22 mouse cellular contexts compared by ENCODE assay signal in genomic region chr3:21888710-21889109, GRCm38 (mm10).
A peak's percentile ranks its signal among the peaks of the same experiment; 100 is the strongest.
DNase-seq lines count a peak whose midpoint lies in the region; ATAC-seq and TF ChIP-seq lines count a peak whose summit lies in the region.
"Had no signal": no experiment of that assay in that cellular context is flagged by ENCODE, and none has a peak within 500 bp of the region (broad histone marks: within the 10 kb centered on the region; RNA-seq: fewer than 3 reads in every experiment).

No protein-coding gene starts in this region.

- no peak overlapping the region for H3K4me3 ChIP-seq in intestine, postnatal 0 days (ENCODE audit: low read depth, low read length)
- H3K4me3 ChIP-seq in intestine, embryonic 16.5 days (ENCODE audit: low read length): no peak overlapping the region
- H3K4me3 ChIP-seq in kidney, postnatal 0 days (replicated peaks; ENCODE audit: low read depth, low read length): no peak overlapping the region
- H3K4me3 ChIP-seq in kidney, adult 2 months (ENCODE audit: insufficient read depth, low read depth, low read length): no peak overlapping the region
- H3K4me3 ChIP-seq in liver, postnatal 0 days (ENCODE audit: low read depth, low read length): no peak overlapping the region
- H3K4me3 ChIP-seq in liver, embryonic 12.5 days: no peak overlapping the region
- H3K4me3 ChIP-seq in CH12.LX (replicated peaks in 1 of 3; ENCODE audit: low read depth in 2 of 3, low read length in 2 of 3, poor library complexity in 1 of 3): no peak overlapping the region

- TF ChIP-seq CTCF in intestine, postnatal 0 days (IDR thresholded peaks at IDR 0.05; ENCODE audit: low read depth): no peak
- no peak for TF ChIP-seq CTCF in kidney, postnatal 0 days (IDR thresholded peaks at IDR 0.05; ENCODE audit: low read depth)
- no peak for TF ChIP-seq CTCF in kidney, adult 2 months (conservative IDR thresholded peaks at IDR 0.05; ENCODE audit: insufficient read depth, insufficient read length, low read depth, low read length)
- no peak for TF ChIP-seq CTCF in liver, postnatal 0 days (IDR thresholded peaks at IDR 0.05; ENCODE audit: low read depth)
- TF ChIP-seq CTCF in CH12.LX (conservative IDR thresholded peaks at IDR 0.05 in 1 of 2, IDR thresholded peaks at IDR 0.05 in 1 of 2; ENCODE audit: low read depth in 2 of 2, low read length in 2 of 2): no peak

- TF ChIP-seq EP300 in liver, postnatal 0 days (IDR thresholded peaks at IDR 0.05; ENCODE audit: low read depth): no peak
- TF ChIP-seq EP300 in CH12.LX (IDR thresholded peaks at IDR 0.05; ENCODE audit: low read length): 0 out of 2 replicates have a peak, but pooled peaks have one; percentile 0

- H3K4me2 ChIP-seq in intestine, postnatal 0 days (replicated peaks; ENCODE audit: low read depth): no peak overlapping the region
- no peak overlapping the region for H3K4me2 ChIP-seq in intestine, embryonic 16.5 days (ENCODE audit: low read depth, low read length)
- H3K4me2 ChIP-seq in kidney, postnatal 0 days (ENCODE audit: low read length): no peak overlapping the region
- H3K4me2 ChIP-seq in liver, postnatal 0 days (ENCODE audit: low read depth, low read length): no peak overlapping the region
- no peak overlapping the region for H3K4me2 ChIP-seq in liver, embryonic 12.5 days
- no peak overlapping the region for H3K4me2 ChIP-seq in CH12.LX (ENCODE audit: insufficient read depth, low read depth, poor library complexity, severe bottlenecking)

- H3K27me3 ChIP-seq in intestine, postnatal 0 days (replicated peaks; ENCODE audit: control insufficient read depth, insufficient read depth, low read length): no peaks in the 10 kb centered on the region
- no peaks in the 10 kb centered on the region for H3K27me3 ChIP-seq in intestine, embryonic 16.5 days (replicated peaks; ENCODE audit: control insufficient read depth, insufficient read depth, low read length)
- no peaks in the 10 kb centered on the region for H3K27me3 ChIP-seq in kidney, postnatal 0 days (ENCODE audit: insufficient read depth, low read length)
- H3K27me3 ChIP-seq in kidney, adult 2 months (replicated peaks; ENCODE audit: control insufficient read depth, insufficient read depth, low read length): no peaks in the 10 kb centered on the region
- no peaks in the 10 kb centered on the region for H3K27me3 ChIP-seq in liver, postnatal 0 days (ENCODE audit: insufficient read depth, low read length)
- no peaks in the 10 kb centered on the region for H3K27me3 ChIP-seq in liver, embryonic 12.5 days (replicated peaks)
- no peaks in the 10 kb centered on the region for H3K27me3 ChIP-seq in CH12.LX (replicated peaks)
- H3K27me3 ChIP-seq: Patski had no signal

- TF ChIP-seq RAD21 in CH12.LX (IDR thresholded peaks at IDR 0.05; ENCODE audit: low read depth, low read length): no peak

- DNase-seq in kidney, postnatal 0 days (ENCODE audit: low spot score): no peak
- DNase-seq in kidney, adult 2 months: no peak
- DNase-seq in liver, postnatal 0 days: no peak
- DNase-seq in CH12.LX (ENCODE audit: extremely low read depth): no peak
- no peak for DNase-seq in gastrocnemius, postnatal 10 days
- DNase-seq: adrenal gland, adult 2 months; adrenal gland, adult 8-10 months; adrenal gland, postnatal 10 days; adrenal gland, postnatal 14 days; adrenal gland, postnatal 25 days; adrenal gland, postnatal 36 days; B cell, adult 2 months; cerebellum, adult 11 months; cerebellum, adult 11-12 months; cerebellum, adult 18-20 months had no signal

- dilution Hi-C loops in CH12.LX (cut with MboI; ENCODE audit: extremely low pct_ligation_motif_present, extremely low pct_unique_long_range_greater_than_20kb, low sequenced_read_pairs): no loop called here

- in situ Hi-C loops in CH12.LX (cut with MboI; ENCODE audit: low pct_ligation_motif_present, low pct_unique_long_range_greater_than_20kb, low sequenced_read_pairs): no loop called here

- no peak overlapping the region for H3K27ac ChIP-seq in intestine, postnatal 0 days (ENCODE audit: low read depth, low read length)
- H3K27ac ChIP-seq in intestine, embryonic 16.5 days (ENCODE audit: low read length): no peak overlapping the region
- no peak overlapping the region for H3K27ac ChIP-seq in kidney, postnatal 0 days
- no peak overlapping the region for H3K27ac ChIP-seq in kidney, adult 2 months (ENCODE audit: insufficient read depth, low read depth, low read length)
- no peak overlapping the region for H3K27ac ChIP-seq in liver, postnatal 0 days (ENCODE audit: low read depth)
- H3K27ac ChIP-seq in liver, embryonic 12.5 days: no peak overlapping the region
- H3K27ac ChIP-seq in CH12.LX (ENCODE audit: insufficient read depth, low read depth): no peak overlapping the region

- WGBS in intestine, postnatal 0 days: 73% methylated on average over 3 of the region's 3 CpGs
- 78% methylated on average over 3 of the region's 3 CpGs for WGBS in intestine, embryonic 16.5 days
- WGBS in kidney, postnatal 0 days: 82% methylated on average over 3 of the region's 3 CpGs
- WGBS in kidney, adult 2 months: 69% methylated on average over 3 of the region's 3 CpGs
- 72% methylated on average over 3 of the region's 3 CpGs for WGBS in liver, postnatal 0 days (ENCODE audit: insufficient replicate concordance)
- WGBS in liver, embryonic 12.5 days (ENCODE audit: insufficient replicate concordance): 73% methylated on average over 3 of the region's 3 CpGs

- H3K36me3 ChIP-seq in intestine, postnatal 0 days (ENCODE audit: control insufficient read depth, insufficient read depth): no peaks in the 10 kb centered on the region
- no peaks in the 10 kb centered on the region for H3K36me3 ChIP-seq in intestine, embryonic 16.5 days (ENCODE audit: control insufficient read depth, insufficient read depth, low read length)
- no peaks in the 10 kb centered on the region for H3K36me3 ChIP-seq in kidney, postnatal 0 days (ENCODE audit: insufficient read depth, low read length)
- no peaks in the 10 kb centered on the region for H3K36me3 ChIP-seq in kidney, adult 2 months (ENCODE audit: control insufficient read depth, insufficient read depth, low read length)
- no peaks in the 10 kb centered on the region for H3K36me3 ChIP-seq in liver, postnatal 0 days (replicated peaks; ENCODE audit: insufficient read depth, low read length)
- H3K36me3 ChIP-seq in liver, embryonic 12.5 days: no peaks in the 10 kb centered on the region
- no peaks in the 10 kb centered on the region for H3K36me3 ChIP-seq in CH12.LX (replicated peaks in 1 of 2; ENCODE audit: control insufficient read depth in 1 of 2, insufficient read depth in 1 of 2, low read length in 1 of 2)
- H3K36me3 ChIP-seq: G1E had no signal

- no peaks in the 10 kb centered on the region for H3K4me1 ChIP-seq in intestine, postnatal 0 days (replicated peaks; ENCODE audit: control insufficient read depth, insufficient read depth, low read length)
- H3K4me1 ChIP-seq in intestine, embryonic 16.5 days (ENCODE audit: control insufficient read depth, insufficient read depth, low read length): no peaks in the 10 kb centered on the region
- H3K4me1 ChIP-seq in kidney, postnatal 0 days (replicated peaks; ENCODE audit: insufficient read depth, low read length): no peaks in the 10 kb centered on the region
- H3K4me1 ChIP-seq in kidney, adult 2 months (ENCODE audit: control insufficient read depth, insufficient read depth, low read length): no peaks in the 10 kb centered on the region
- H3K4me1 ChIP-seq in liver, postnatal 0 days (ENCODE audit: insufficient read depth): no peaks in the 10 kb centered on the region
- H3K4me1 ChIP-seq in liver, embryonic 12.5 days: no peaks in the 10 kb centered on the region
- no peaks in the 10 kb centered on the region for H3K4me1 ChIP-seq in CH12.LX (ENCODE audit: control insufficient read depth in 1 of 2, insufficient read depth in 2 of 2)

- peak; percentile 54 for ATAC-seq in intestine, postnatal 0 days
- ATAC-seq in intestine, embryonic 16.5 days: no peak
- ATAC-seq in kidney, postnatal 0 days (replicated peaks; ENCODE audit: low FRiP score, low read depth): peak; percentile 61; the same call in 1 of the 2 replicates
- peak; percentile 68 for ATAC-seq in liver, postnatal 0 days
- no peak for ATAC-seq in liver, embryonic 12.5 days
- ATAC-seq: activated CD4-positive, CD25-positive, alpha-beta regulatory T cell, adult 4 months; CD4-positive, CD25-positive, alpha-beta regulatory T cell, adult 4 months; Patski had no signal

- H3K9me3 ChIP-seq in intestine, postnatal 0 days (ENCODE audit: control insufficient read depth): no peaks in the 10 kb centered on the region
- no peaks in the 10 kb centered on the region for H3K9me3 ChIP-seq in intestine, embryonic 16.5 days (ENCODE audit: control insufficient read depth, low read length)
- no peaks in the 10 kb centered on the region for H3K9me3 ChIP-seq in kidney, postnatal 0 days (replicated peaks; ENCODE audit: low read length)
- H3K9me3 ChIP-seq in liver, postnatal 0 days (ENCODE audit: low read length): no peaks in the 10 kb centered on the region
- no peaks in the 10 kb centered on the region for H3K9me3 ChIP-seq in liver, embryonic 12.5 days (replicated peaks)
- H3K9me3 ChIP-seq in CH12.LX (replicated peaks; ENCODE audit: low read length): no peaks in the 10 kb centered on the region
- H3K9me3 ChIP-seq: G1E had no signal

- no peaks in the 10 kb centered on the region for H3K79me2 ChIP-seq in CH12.LX (replicated peaks; ENCODE audit: control insufficient read depth, extremely low read depth, insufficient read depth, poor library complexity, severe bottlenecking)

- H3K9ac ChIP-seq in intestine, postnatal 0 days (ENCODE audit: low read depth, low read length): no peak overlapping the region
- H3K9ac ChIP-seq in intestine, embryonic 16.5 days (ENCODE audit: low read depth, low read length): no peak overlapping the region
- no peak overlapping the region for H3K9ac ChIP-seq in kidney, postnatal 0 days (ENCODE audit: low read depth, low read length)
- no peak overlapping the region for H3K9ac ChIP-seq in liver, postnatal 0 days (replicated peaks)
- no peak overlapping the region for H3K9ac ChIP-seq in liver, embryonic 12.5 days
- H3K9ac ChIP-seq in CH12.LX (ENCODE audit: insufficient read depth, low read depth): no peak overlapping the region

- TF ChIP-seq POLR2A in kidney, adult 2 months (IDR thresholded peaks at IDR 0.05; ENCODE audit: low read depth, low read length): no peak
- TF ChIP-seq POLR2A in CH12.LX (IDR thresholded peaks at IDR 0.05; ENCODE audit: low read depth, low read length): no peak

TF ChIP-seq in CH12.LX, 34 proteins besides CTCF, POLR2A, EP300 and RAD21:
- TF ChIP-seq NELFE (IDR thresholded peaks at IDR 0.05; ENCODE audit: low read depth, low read length): no peak
- no peak for TF ChIP-seq SMC3 (IDR thresholded peaks at IDR 0.05; ENCODE audit: low read depth, low read length)
- no peak for TF ChIP-seq NRF1 (IDR thresholded peaks at IDR 0.05; ENCODE audit: low read depth, low read length)
- TF ChIP-seq ZC3H11A (IDR thresholded peaks at IDR 0.05; ENCODE audit: low read depth, low read length): no peak
- no peak for TF ChIP-seq ZKSCAN1 (IDR thresholded peaks at IDR 0.05; ENCODE audit: borderline replicate concordance, low read depth, low read length)

Comparison
In these comparisons a context has a peak if more than half of its experiments do, and no peak if none do; other contexts are left out.
1. ATAC-seq: peak in intestine, postnatal 0 days (single experiment), kidney, postnatal 0 days (single experiment) and liver, postnatal 0 days (single experiment); none in intestine, embryonic 16.5 days (single experiment) and liver, embryonic 12.5 days (single experiment).